ENCODE assay signal across 10 mouse cellular contexts in the genomic region with DNA sequence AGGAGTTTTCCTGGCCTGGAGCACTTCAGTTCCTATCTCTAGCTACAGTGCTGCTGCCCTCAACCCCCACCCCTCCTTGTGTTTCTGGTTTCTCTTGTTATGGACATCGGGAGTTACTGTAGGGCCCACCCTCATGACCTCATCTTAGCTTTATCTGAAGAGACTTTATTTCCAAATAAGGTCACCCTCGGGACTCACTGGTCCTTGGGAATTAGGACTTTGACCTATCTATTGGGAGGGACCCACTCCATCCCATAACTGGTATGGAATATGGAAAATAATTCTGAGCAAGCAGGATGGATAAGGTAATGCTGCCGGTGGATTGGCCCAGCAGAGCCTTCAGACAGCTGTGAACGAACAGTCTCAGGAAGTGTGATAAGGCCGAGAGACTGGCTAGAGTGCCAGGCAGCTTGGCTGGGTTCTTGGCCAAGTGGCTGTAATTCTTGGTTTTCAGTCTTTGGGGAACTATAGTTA. TPM values are rescaled to one million over a fixed set of nuclear protein-coding genes. Genes with fewer than 3 reads are reported as not detected.
DNase-seq lines count a peak whose midpoint lies in the region; ATAC-seq and TF ChIP-seq lines count a peak whose summit lies in the region.
"Had no signal": no experiment of that assay in that cellular context is flagged by ENCODE, and none has a peak within 500 bp of the region (broad histone marks: within the 10 kb centered on the region; RNA-seq: fewer than 3 reads in every experiment).

No protein-coding gene starts in this region.

- no peaks in the 10 kb centered on the region for H3K36me3 ChIP-seq in liver, postnatal 0 days (replicated peaks; ENCODE audit: insufficient read depth, low read length)

- H3K9me3 ChIP-seq in liver, postnatal 0 days (ENCODE audit: low read length), result no peaks in the 10 kb centered on the region

- H3K4me2 ChIP-seq in liver, postnatal 0 days (ENCODE audit: low read depth, low read length), result peak overlapping the region; percentile 44

- no peak for TF ChIP-seq POLR2A in embryonic fibroblast, embryonic 13.5 days (IDR thresholded peaks at IDR 0.05; ENCODE audit: low read depth, low read length)

- H3K9ac ChIP-seq in liver, postnatal 0 days (replicated peaks), result no peak overlapping the region

- peak overlapping the region; percentile 34; the same call in 1 of the 2 replicates for H3K27ac ChIP-seq in embryonic fibroblast, embryonic 13.5 days (ENCODE audit: insufficient read depth, low read length)
- peak overlapping the region; percentile 44; the same call in 1 of the 2 replicates for H3K27ac ChIP-seq in liver, postnatal 0 days (ENCODE audit: low read depth)

- 32% methylated on average over 5 of the region's 5 CpGs for WGBS in liver, postnatal 0 days (ENCODE audit: insufficient replicate concordance)

- peak; percentile 47 for DNase-seq in 416B (ENCODE audit: low read depth)
- DNase-seq in heart, postnatal 10 days, result peak; percentile 52 to 58
- DNase-seq in liver, postnatal 0 days, result no peak
- DNase-seq in spleen, adult 12 weeks (ENCODE audit: low spot score), result no peak
- no peak for DNase-seq in cerebellum, postnatal 36 days
- no peak for DNase-seq in left cerebral cortex, adult 9 months (ENCODE audit: low spot score in 2 of 2)
- no peak for DNase-seq in cerebellum, adult 11 months
- DNase-seq: cerebellum, postnatal 25 days; kidney, adult 18-20 months had no signal

- no peak for ATAC-seq in liver, postnatal 0 days

- TF ChIP-seq EP300 in liver, postnatal 0 days (IDR thresholded peaks at IDR 0.05; ENCODE audit: low read depth), result 0 out of 2 replicates have a peak, but pooled peaks have one; percentile 30

- H3K4me1 ChIP-seq in embryonic fibroblast, embryonic 13.5 days (ENCODE audit: control insufficient read depth, insufficient read depth, low read length), result 0 out of 2 replicates have a peak, but pooled peaks cover 4% of the 10 kb centered on the region
- peaks cover 36% of the 10 kb centered on the region for H3K4me1 ChIP-seq in liver, postnatal 0 days (ENCODE audit: insufficient read depth)

- no peak overlapping the region for H3K4me3 ChIP-seq in embryonic fibroblast, embryonic 13.5 days (ENCODE audit: insufficient read depth, low read length)
- no peak overlapping the region for H3K4me3 ChIP-seq in liver, postnatal 0 days (ENCODE audit: low read depth, low read length)

- H3K27me3 ChIP-seq in liver, postnatal 0 days (ENCODE audit: insufficient read depth, low read length), result no peaks in the 10 kb centered on the region

- intact Hi-C loops in heart, postnatal 10 days (cut with DNase I), result loop anchor here (2.0 kb wide), 1 partner anchor 35 kb away; the partner anchor contains the start of gene Ccdc6

- TF ChIP-seq CTCF in embryonic fibroblast, embryonic 13.5 days (IDR thresholded peaks at IDR 0.05; ENCODE audit: borderline replicate concordance, insufficient read depth, low read length), result no peak
- no peak for TF ChIP-seq CTCF in liver, postnatal 0 days (IDR thresholded peaks at IDR 0.05; ENCODE audit: low read depth)

RNA-seq across cellular contexts. Expression of gene Ccdc6, which starts 35.2 kb away (rescaled TPM):
- polyA plus RNA-seq in embryonic fibroblast, embryonic 13.5 days (2011; ENCODE audit: insufficient read length, low read depth, missing spikeins), result 68.8 and 74.6 TPM in 2 replicates
- 10 to 100 TPM; 33.9 to 36.9 TPM for total RNA-seq in heart, postnatal 10 days (2021)
- polyA plus RNA-seq in liver, postnatal 0 days (2015; fragmentation: Nextera tagmentation; extraction: Ambion mirVana), result 5.5 and 6.3 TPM in 2 replicates

Comparison
In these comparisons a context has a peak if more than half of its experiments do, and no peak if none do; other contexts are left out.
1. DNase-seq: peak in 416B (single experiment) and heart, postnatal 10 days (2 of 2); none in liver, postnatal 0 days (single experiment), spleen, adult 12 weeks (single experiment), cerebellum, postnatal 36 days (0 of 2), left cerebral cortex, adult 9 months (0 of 2) and cerebellum, adult 11 months (single experiment).